Mouse (Mus musculus) forebrain, embryonic 12.5 days (tissue): ENCODE results near the gene Gm43552. TPM values are rescaled to one million over a fixed set of nuclear protein-coding genes. Genes with fewer than 3 reads are reported as not detected.

Experiments used
- ATAC-seq: fragments of 200-750 bp; cut with Nextera tagmentation; 2 replicates; pipeline ENCODE4 v1.8.0; 2017; ENCODE audit warnings: moderate TSS enrichment; ENCODE audit not compliant: low FRiP score
- H3K27ac ChIP-seq: fragments of 300-500 bp; sonication (generic); 2 replicates; pipeline ENCODE4 v1.5.1; 2016; ENCODE audit warnings: mild to moderate bottlenecking
- H3K27me3 ChIP-seq: fragments of 300-500 bp; sonication (generic); 2 replicates; pipeline ENCODE4 v1.6.1; 2016; ENCODE audit warnings: mild to moderate bottlenecking
- H3K36me3 ChIP-seq: fragments of 300-500 bp; sonication (generic); replicated peaks from 2 replicates; pipeline ENCODE4 v1.6.1; 2016; ENCODE audit warnings: mild to moderate bottlenecking
- H3K4me1 ChIP-seq: fragments of 300-500 bp; sonication (generic); 2 replicates; pipeline ENCODE4 v1.6.1; 2016
- H3K4me2 ChIP-seq: fragments of 300-500 bp; sonication (generic); 2 replicates; pipeline ENCODE4 v1.6.1; 2016; ENCODE audit warnings: mild to moderate bottlenecking, moderate library complexity
- H3K4me3 ChIP-seq: fragments of 300-500 bp; sonication (generic); replicated peaks from 2 replicates; pipeline ENCODE4 v1.5.1; 2016; ENCODE audit warnings: mild to moderate bottlenecking
- H3K9ac ChIP-seq: fragments of 300-500 bp; sonication (generic); 2 replicates; pipeline ENCODE4 v1.6.1; 2016; ENCODE audit warnings: mild to moderate bottlenecking
- H3K9me3 ChIP-seq: fragments of 300-500 bp; sonication (generic); 2 replicates; pipeline ENCODE4 v1.6.1; 2016
- WGBS: fragments of 180-500 bp; shearing (Covaris S2); methylation state at CpG from one replicate; pipeline ENCODE4 v1.1.7; 2016; 5-methylcytosine and 5-hydroxymethylcytosine counted together
- polyA plus RNA-seq: library from polyadenylated mRNA; unstranded; fragments of >200 nt; fragmentation: Nextera tagmentation; extraction: Ambion mirVana; gene quantifications from 2 replicates; pipeline ENCODE4 v1.2.1, GENCODE M21; 2016

Gene Gm43552
- polyA plus RNA-seq, 1 experiment from 2014 or later = not detected

DNA sequence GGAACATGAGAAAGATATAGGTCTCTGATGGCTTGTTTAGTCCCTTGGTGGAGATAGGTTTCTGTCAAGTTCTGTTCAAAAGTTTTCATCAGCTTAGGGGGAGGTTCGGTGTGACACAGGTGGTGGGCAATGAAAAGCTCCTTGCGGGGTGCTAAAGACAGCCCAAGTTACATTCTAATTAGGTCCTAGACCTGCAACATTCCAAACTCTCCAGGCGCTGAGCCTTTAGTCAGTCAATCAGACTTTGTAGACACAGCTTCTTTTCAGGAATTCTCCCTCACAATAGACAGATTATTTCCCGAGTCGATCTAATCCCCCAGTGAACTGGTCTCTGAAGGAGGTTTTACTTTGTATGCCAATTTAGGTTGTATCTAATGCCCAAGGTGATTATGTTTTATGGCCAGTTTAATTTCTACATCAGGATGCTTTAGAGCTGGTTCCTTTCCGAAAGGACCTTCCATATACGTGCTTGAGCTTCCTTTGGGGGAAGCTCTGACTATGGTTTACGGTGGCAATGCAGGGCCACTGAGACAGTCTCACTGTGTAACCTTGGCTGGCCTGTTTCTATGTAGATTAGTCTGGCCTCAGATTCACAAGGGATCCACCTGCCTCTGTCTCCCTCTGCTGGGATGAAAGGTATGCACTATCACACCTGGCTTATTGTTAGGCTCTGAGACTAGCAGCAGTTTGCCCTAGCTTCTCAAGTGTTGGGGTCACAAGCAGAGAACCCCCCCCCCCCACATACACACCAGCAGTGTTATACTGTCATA, 33.2 kb upstream of the Gm43552 start:
- H3K4me3 ChIP-seq = no peak overlapping the region
- no peaks in the 10 kb centered on the region for H3K36me3 ChIP-seq
- H3K4me1 ChIP-seq = peaks cover 14% of the 10 kb centered on the region
- no peak overlapping the region for H3K27ac ChIP-seq
- H3K27me3 ChIP-seq = peaks cover 3% of the 10 kb centered on the region; the same call in 1 of the 2 replicates
- H3K9me3 ChIP-seq = no peaks in the 10 kb centered on the region
- H3K4me2 ChIP-seq = no peak overlapping the region
- WGBS = 1% methylated on average over 8 of the region's 8 CpGs
- no peak overlapping the region for H3K9ac ChIP-seq
- no peak for ATAC-seq

DNA sequence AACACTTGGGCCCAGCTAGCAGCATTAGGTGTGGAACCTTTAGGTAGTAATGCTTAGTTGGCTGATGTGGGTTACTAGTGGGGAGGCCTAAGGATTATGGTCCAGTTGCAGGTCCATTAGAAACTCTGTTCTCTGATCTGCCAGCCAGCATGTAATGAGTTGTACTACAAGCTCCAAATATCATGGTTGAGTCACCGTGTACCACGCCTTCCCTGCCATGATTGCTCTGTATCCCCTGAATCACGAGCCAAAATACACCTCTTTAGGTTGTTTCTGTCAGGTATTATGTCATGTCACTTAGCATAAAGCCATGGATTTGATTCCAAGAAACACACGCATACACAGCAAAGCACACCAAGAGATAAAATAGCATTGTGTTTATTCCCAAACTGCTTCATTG, 32.2 kb upstream of the Gm43552 start:
- Histone ChIP-seq H3K9me3 (no peaks in the 10 kb centered on the region), H3K4me3 (no peak overlapping the region), H3K4me1 (peaks cover 14% of the 10 kb centered on the region), H3K27ac (no peak overlapping the region), H3K36me3 (no peaks in the 10 kb centered on the region), H3K27me3 (peaks cover 3% of the 10 kb centered on the region; the same call in 1 of the 2 replicates), H3K9ac (no peak overlapping the region), H3K4me2 (no peak overlapping the region)
- WGBS = 66% methylated on average over 4 of the region's 4 CpGs
- ATAC-seq = no peak

DNA sequence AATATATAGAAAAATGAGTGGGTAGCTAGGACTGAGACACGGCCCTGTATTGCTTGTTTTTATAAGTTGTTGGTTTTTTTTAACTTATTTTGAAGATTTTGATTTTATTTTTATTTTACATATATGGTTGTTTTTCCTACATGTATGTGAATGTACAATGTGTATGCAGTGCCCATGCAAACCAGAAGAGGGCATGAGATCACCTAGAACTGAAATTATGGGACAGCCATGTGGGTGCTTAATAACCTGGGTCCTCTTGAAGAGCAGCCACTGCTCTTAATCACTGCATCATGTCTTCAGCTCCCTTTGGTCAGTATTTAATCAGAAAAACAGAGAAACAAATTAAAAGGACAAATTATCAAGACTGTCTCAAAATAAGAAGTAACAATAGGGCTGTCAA, 29.2 kb upstream of the Gm43552 start:
- no peak for ATAC-seq
- no peaks in the 10 kb centered on the region for H3K36me3 ChIP-seq
- H3K27ac ChIP-seq = no peak overlapping the region
- no peak overlapping the region for H3K4me2 ChIP-seq
- H3K9me3 ChIP-seq = no peaks in the 10 kb centered on the region
- peaks cover 10% of the 10 kb centered on the region for H3K4me1 ChIP-seq
- no peak overlapping the region for H3K4me3 ChIP-seq
- no peak overlapping the region for H3K9ac ChIP-seq
- 83% methylated on average over 1 of the region's 1 CpGs for WGBS
- peaks cover 3% of the 10 kb centered on the region; the same call in 1 of the 2 replicates for H3K27me3 ChIP-seq

DNA sequence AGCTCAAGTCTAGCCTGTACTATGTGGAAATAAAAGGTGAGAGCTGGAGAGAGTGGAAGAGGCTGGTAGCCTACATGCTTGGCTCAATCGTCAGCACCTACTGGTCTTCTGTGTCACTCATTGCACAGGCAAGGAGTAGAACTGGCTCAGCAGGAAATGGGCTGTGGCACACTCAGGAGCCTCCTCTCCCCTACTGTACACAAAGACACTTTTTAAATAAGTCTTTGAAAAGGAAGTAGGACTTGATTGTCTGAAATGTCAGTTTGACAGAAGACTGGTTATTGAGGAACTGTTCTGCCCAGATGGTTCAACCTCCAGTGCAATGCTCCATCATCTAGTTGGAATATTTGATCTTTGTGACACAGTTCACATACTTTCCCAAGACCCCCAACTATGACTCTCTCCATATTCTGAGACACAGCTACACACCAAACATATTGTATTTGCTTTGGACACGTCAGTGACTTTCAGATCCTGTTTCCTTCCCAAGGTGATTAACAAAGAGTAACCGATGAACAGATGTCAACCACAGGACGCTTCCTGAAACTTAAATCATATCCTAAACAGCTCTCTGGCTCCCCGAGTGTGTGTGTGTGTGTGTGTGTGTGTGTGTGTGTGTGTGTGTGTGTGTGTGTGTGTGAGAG, 22.1 kb upstream of the Gm43552 start:
- no peak for ATAC-seq
- H3K27me3 ChIP-seq = no peaks in the 10 kb centered on the region
- H3K4me1 ChIP-seq = no peaks in the 10 kb centered on the region
- no peak overlapping the region for H3K4me3 ChIP-seq
- H3K9me3 ChIP-seq = no peaks in the 10 kb centered on the region
- no peak overlapping the region for H3K27ac ChIP-seq
- H3K9ac ChIP-seq = no peak overlapping the region
- 81% methylated on average over 5 of the region's 5 CpGs for WGBS
- no peak overlapping the region for H3K4me2 ChIP-seq
- no peaks in the 10 kb centered on the region for H3K36me3 ChIP-seq

DNA sequence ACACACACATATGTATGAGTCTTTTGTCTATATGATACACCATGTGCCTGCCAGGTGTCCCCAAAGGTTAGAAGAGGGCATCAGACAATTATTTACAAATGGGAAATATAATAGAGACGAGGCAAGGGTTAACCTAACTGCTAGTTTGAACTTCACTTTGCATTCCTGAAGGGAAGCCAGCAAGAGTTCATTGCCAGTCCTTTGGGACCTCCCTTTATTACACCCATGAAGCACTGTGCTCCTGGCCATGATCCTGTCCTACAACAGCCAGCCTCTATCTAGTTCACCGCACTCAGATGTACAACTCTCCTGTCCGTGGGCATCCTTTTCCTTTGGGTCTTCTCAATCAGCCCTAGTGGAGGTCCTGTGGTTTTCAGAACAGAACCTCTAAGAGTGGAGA, 20.9 kb upstream of the Gm43552 start:
- H3K9me3 ChIP-seq = no peaks in the 10 kb centered on the region
- no peak overlapping the region for H3K9ac ChIP-seq
- H3K36me3 ChIP-seq = no peaks in the 10 kb centered on the region
- no peak overlapping the region for H3K4me2 ChIP-seq
- ATAC-seq = no peak
- H3K4me3 ChIP-seq = no peak overlapping the region
- no peak overlapping the region for H3K27ac ChIP-seq
- H3K27me3 ChIP-seq = no peaks in the 10 kb centered on the region
- no peaks in the 10 kb centered on the region for H3K4me1 ChIP-seq
- WGBS = 88% methylated on average over 3 of the region's 3 CpGs

DNA sequence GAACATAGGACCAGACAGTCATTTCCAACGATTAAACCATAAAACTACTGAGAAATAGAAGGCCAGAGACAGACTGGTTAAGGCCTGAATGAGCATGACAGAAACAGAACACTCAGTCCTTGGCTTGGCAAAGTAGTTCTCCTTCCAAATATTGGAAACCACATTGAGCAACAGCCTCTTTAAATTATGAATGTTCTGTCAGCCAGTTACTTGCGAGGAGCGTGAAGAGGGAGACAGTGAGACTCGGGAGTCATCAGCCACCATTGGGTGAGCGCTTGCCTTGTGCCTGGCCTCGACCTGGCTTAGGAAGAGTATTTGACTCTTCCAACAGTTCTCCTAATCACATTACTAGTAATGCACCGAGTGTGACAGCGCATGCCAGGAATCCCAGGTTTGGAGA, 15.8 kb upstream of the Gm43552 start:
- Histone ChIP-seq H3K4me2 (no peak overlapping the region), H3K9me3 (no peaks in the 10 kb centered on the region), H3K27ac (no peak overlapping the region), H3K4me1 (no peaks in the 10 kb centered on the region), H3K4me3 (no peak overlapping the region), H3K36me3 (no peaks in the 10 kb centered on the region), H3K9ac (no peak overlapping the region), H3K27me3 (no peaks in the 10 kb centered on the region)
- WGBS = 86% methylated on average over 8 of the region's 8 CpGs
- no peak for ATAC-seq

DNA sequence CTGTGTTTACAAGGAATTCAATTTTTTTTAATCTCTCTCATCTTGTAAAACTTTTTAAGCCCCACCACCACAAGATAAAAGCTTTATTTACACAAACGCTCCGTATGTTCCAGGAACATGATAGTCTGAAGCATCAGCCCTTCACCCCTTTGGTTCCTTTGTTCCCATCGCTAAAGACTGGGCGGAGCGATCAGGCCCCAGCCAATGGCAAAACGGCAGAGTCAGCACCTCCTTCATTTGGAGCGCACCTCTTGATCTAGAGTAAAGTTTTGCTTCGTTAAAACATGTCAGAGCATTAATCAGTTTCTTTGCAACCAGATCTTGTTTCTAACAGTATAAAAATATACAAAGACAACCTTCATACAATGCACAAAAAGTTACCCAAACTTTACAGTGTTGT, 13.2 kb upstream of the Gm43552 start:
- Histone ChIP-seq H3K4me1 (no peaks in the 10 kb centered on the region), H3K36me3 (no peaks in the 10 kb centered on the region), H3K27ac (no peak overlapping the region), H3K9me3 (no peaks in the 10 kb centered on the region), H3K4me2 (0 out of 2 replicates have a peak overlapping the region, but pooled peaks have one; percentile 24), H3K9ac (no peak overlapping the region), H3K27me3 (no peaks in the 10 kb centered on the region), H3K4me3 (no peak overlapping the region)
- no peak for ATAC-seq
- WGBS = 12% methylated on average over 8 of the region's 8 CpGs

DNA sequence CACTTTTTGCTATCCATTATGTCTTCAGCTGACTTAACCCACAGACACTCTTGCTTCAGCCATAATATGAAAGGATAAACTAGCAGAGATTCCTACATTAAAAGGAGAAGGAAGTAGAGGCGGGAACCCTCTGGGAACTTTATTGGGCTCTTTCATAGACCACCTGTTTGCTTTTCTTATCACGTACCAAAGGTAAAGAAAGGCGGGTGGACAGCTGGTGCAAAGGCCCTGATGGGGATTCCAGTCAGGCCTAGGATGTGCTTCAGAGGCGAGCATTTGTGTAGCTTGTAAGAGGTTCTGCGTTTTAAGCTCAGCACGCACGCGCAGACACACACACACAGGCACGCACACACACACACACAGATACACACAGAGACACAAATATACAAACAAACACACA, 8.8 kb upstream of the Gm43552 start:
- H3K9ac ChIP-seq = no peak overlapping the region
- no peak overlapping the region for H3K4me3 ChIP-seq
- ATAC-seq = no peak
- H3K4me2 ChIP-seq = no peak overlapping the region
- H3K9me3 ChIP-seq = no peaks in the 10 kb centered on the region
- no peaks in the 10 kb centered on the region for H3K36me3 ChIP-seq
- no peaks in the 10 kb centered on the region for H3K27me3 ChIP-seq
- 87% methylated on average over 9 of the region's 9 CpGs for WGBS
- H3K4me1 ChIP-seq = no peaks in the 10 kb centered on the region
- no peak overlapping the region for H3K27ac ChIP-seq

DNA sequence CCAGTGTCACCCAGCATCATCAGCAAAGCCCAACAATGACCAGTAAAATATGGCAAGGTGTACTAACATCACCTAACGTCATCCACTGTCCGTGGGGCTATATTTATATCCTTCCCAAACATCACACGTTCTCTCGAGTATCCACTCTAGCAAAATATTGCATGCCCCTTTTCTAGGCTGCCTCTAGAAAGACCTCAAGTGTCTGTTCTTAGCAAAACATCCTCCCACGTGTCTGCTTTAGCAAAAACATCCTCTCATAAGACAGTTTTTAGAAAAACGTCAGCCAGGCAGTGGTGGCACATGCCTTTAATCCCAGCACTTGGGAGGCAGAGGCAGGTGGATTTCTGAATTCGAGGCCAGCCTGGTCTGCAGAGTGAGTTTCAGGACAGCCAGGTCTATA, 7.6 kb upstream of the Gm43552 start:
- H3K27ac ChIP-seq = no peak overlapping the region
- no peaks in the 10 kb centered on the region for H3K9me3 ChIP-seq
- H3K9ac ChIP-seq = no peak overlapping the region
- no peaks in the 10 kb centered on the region for H3K4me1 ChIP-seq
- WGBS = 83% methylated on average over 7 of the region's 7 CpGs
- ATAC-seq = no peak
- H3K4me2 ChIP-seq = no peak overlapping the region
- no peaks in the 10 kb centered on the region for H3K36me3 ChIP-seq
- no peak overlapping the region for H3K4me3 ChIP-seq
- no peaks in the 10 kb centered on the region for H3K27me3 ChIP-seq

DNA sequence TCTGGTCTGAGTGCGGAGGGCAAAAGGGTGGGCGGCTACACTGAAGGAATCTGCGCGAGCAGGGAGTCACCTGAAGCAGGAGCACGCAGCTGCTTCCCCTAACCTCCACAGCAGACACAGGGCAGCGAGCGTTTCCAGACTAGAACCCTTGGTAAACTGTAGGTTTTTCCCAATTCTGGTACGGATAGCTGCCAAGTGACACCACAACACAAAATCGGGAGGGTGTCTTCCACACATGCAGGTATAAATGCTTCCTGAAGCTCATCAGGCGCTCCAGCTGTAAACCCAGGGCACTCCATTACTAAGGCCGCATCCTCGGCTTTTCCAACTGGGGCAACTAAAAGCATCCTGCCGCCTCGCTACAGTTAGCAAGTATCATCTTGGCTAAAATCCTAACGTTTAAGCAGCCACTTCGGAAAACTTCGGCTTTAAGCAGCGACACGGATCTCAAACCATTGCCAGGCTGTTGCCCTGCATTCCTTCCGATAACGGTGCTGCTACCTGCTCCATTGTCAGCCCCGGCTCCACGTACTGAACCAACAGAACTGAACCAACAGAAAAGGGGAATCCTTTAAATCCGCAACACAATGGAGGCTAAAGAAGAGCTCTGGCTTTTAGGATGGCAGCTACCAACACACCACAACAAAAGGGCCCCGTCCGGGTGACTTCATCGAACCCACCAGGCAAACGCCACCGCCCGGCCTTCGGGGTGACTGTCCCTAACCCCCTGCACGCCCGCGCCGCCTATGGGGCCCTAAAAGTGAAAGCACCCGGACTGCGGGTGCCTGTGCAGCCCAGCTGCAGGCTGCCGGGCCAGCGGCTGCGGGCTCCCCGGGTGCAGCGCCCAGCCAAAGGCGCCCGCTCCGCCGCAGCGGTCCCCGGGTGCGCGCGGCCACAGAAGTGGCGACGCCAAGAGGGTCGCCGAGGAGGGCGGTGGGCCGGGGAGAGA, 592 bp downstream of the Gm43552 start:
- H3K9me3 ChIP-seq = no peaks in the 10 kb centered on the region
- peaks cover 3% of the 10 kb centered on the region; the same call in 1 of the 2 replicates for H3K27me3 ChIP-seq
- H3K4me3 ChIP-seq = peak overlapping the region; percentile 94
- under 1% methylated on average over 57 of the region's 57 CpGs for WGBS
- ATAC-seq = peak; percentile 89
- no peaks in the 10 kb centered on the region for H3K36me3 ChIP-seq
- peaks cover 11% of the 10 kb centered on the region for H3K4me1 ChIP-seq
- peak overlapping the region; percentile 81 for H3K4me2 ChIP-seq
- peak overlapping the region; percentile 91 for H3K27ac ChIP-seq
- peak overlapping the region; percentile 92 for H3K9ac ChIP-seq

DNA sequence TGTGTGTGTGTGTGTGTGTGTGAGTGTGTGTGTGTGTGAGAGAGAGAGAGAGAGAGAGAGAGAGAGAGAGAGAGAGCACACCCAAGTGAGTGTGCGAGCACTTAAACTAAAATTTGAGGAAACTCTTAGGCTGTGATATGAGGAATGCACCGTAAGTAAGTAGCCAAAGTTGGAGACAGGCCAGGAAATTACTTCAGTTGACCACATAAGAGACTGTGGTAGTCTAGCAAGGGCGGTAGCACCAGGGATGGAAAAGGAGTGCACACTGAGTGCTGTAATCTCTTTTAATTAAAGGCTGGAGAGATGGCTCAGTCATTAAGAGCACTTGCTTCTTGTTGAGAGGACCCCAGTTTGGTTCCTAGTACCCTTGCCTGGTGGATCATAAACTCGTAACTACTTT, 2.8 kb downstream of the Gm43552 start:
- Histone ChIP-seq H3K9ac (no peak overlapping the region), H3K4me3 (no peak overlapping the region), H3K4me1 (peaks cover 11% of the 10 kb centered on the region), H3K36me3 (no peaks in the 10 kb centered on the region), H3K9me3 (no peaks in the 10 kb centered on the region), H3K27ac (no peak overlapping the region), H3K27me3 (peaks cover 3% of the 10 kb centered on the region; the same call in 1 of the 2 replicates), H3K4me2 (no peak overlapping the region)
- no peak for ATAC-seq
- 83% methylated on average over 4 of the region's 4 CpGs for WGBS

DNA sequence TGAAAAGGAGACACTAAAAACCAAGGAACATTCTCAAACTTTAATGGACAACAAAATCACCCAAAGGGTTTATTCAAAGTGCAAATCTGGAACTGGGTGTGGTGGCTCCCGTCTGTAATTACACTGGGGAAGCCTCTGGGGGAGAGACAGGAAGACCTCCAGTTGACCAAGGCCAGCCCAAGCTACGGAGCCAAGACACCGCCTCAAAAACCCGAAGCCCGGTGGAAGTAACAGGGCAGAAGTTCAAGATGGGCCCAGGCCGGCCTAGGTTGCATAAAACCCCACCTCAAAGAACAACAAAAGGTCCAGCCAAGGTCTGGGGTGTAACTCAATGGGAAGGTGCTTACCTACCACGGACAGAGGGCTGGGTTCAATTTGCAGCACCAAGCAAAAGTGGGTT, 3.9 kb downstream of the Gm43552 start:
- Histone ChIP-seq H3K36me3 (no peaks in the 10 kb centered on the region), H3K4me3 (no peak overlapping the region), H3K9me3 (no peaks in the 10 kb centered on the region), H3K9ac (no peak overlapping the region), H3K27ac (no peak overlapping the region), H3K4me2 (no peak overlapping the region), H3K4me1 (peaks cover 11% of the 10 kb centered on the region), H3K27me3 (no peaks in the 10 kb centered on the region)
- 87% methylated on average over 7 of the region's 7 CpGs for WGBS
- ATAC-seq = no peak
